Mouse (Mus musculus) midbrain, embryonic 13.5 days (tissue): ENCODE measurements around the gene Prkd2. TPM values are rescaled to one million over a fixed set of nuclear protein-coding genes. Genes with fewer than 3 reads are reported as not detected.
A peak's percentile ranks its signal among the peaks of the same experiment; 100 is the strongest.

Experiments
- ATAC-seq: fragments of 200-750 bp; cut with Nextera tagmentation; 2 replicates; pipeline ENCODE4 v1.8.0; 2017; ENCODE audit warnings: mild to moderate bottlenecking, moderate TSS enrichment, moderate library complexity
- H3K27ac ChIP-seq: fragments of 300-500 bp; sonication (generic); 2 replicates; pipeline ENCODE4 v1.5.1; 2015; ENCODE audit warnings: inconsistent platforms, mild to moderate bottlenecking, moderate library complexity
- H3K27me3 ChIP-seq: fragments of 300-500 bp; sonication (generic); 2 replicates; pipeline ENCODE4 v1.6.1; 2015; ENCODE audit warnings: mild to moderate bottlenecking, inconsistent platforms
- H3K36me3 ChIP-seq: fragments of 300-500 bp; sonication (generic); 2 replicates; pipeline ENCODE4 v1.6.1; 2015; ENCODE audit warnings: mild to moderate bottlenecking, inconsistent platforms
- H3K4me1 ChIP-seq: fragments of 300-500 bp; sonication (generic); replicated peaks from 2 replicates; pipeline ENCODE4 v1.6.1; 2015; ENCODE audit warnings: inconsistent platforms
- H3K4me2 ChIP-seq: fragments of 300-500 bp; sonication (generic); replicated peaks from 2 replicates; pipeline ENCODE4 v1.6.1; 2015; ENCODE audit warnings: moderate library complexity, mild to moderate bottlenecking, inconsistent platforms
- H3K4me3 ChIP-seq: fragments of 300-500 bp; sonication (generic); replicated peaks from 2 replicates; pipeline ENCODE4 v1.5.1; 2015; ENCODE audit warnings: mild to moderate bottlenecking, inconsistent platforms
- H3K9ac ChIP-seq: fragments of 300-500 bp; sonication (generic); replicated peaks from 2 replicates; pipeline ENCODE4 v1.6.1; 2015; ENCODE audit warnings: mild to moderate bottlenecking, inconsistent platforms
- H3K9me3 ChIP-seq: fragments of 300-500 bp; sonication (generic); 2 replicates; pipeline ENCODE4 v1.6.1; 2016; ENCODE audit warnings: mild to moderate bottlenecking, inconsistent platforms
- WGBS: fragments of 180-500 bp; shearing (Covaris S2); methylation state at CpG from one replicate; pipeline ENCODE4 v1.1.7; 2015; 5-methylcytosine and 5-hydroxymethylcytosine counted together
- polyA plus RNA-seq: library from polyadenylated mRNA; unstranded; fragments of >200 nt; fragmentation: Nextera tagmentation; extraction: Ambion mirVana; gene quantifications from 2 replicates; pipeline ENCODE4 v1.2.1, GENCODE M21; 2015

The Prkd2 gene
- polyA plus RNA-seq, 1 experiment from 2014 or later, result 6.6 TPM

DNA sequence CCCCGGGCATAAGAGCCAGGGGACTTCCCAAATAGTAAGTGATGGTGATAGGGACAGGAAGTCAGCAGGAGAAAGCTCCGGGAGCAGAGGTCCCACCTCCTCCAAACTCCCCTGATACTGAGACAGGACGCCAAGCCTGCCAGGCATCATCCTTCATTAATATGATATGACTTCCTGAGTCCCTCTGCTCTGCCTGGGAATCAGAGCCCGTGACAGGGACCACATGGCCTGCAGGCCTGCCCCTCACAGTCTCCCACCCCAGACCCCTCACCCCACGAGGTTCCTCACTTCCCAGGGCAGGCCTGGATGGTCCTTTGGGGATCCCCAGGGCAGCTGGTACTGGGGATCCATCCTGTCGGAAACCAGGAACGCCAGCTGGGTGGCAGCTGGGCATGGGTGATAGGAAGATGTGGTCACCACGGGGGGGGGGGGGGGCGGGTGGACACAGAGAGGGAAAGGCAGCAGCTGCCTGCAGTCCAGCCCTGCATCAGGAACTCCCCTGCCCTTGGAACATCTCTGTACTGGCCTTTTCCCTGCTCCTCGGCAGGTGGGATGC lies 61.5 kb downstream of the Prkd2 start:
- Histone ChIP-seq H3K4me3 (no peak overlapping the region), H3K27ac (no peak overlapping the region), H3K9me3 (no peaks in the 10 kb centered on the region), H3K4me1 (peaks cover 43% of the 10 kb centered on the region), H3K9ac (no peak overlapping the region), H3K36me3 (no peaks in the 10 kb centered on the region), H3K4me2 (no peak overlapping the region), H3K27me3 (0 out of 2 replicates have a peak, but pooled peaks cover 3% of the 10 kb centered on the region)
- ATAC-seq, result no peak
- WGBS, result 53% methylated on average over 9 of the region's 10 CpGs

DNA sequence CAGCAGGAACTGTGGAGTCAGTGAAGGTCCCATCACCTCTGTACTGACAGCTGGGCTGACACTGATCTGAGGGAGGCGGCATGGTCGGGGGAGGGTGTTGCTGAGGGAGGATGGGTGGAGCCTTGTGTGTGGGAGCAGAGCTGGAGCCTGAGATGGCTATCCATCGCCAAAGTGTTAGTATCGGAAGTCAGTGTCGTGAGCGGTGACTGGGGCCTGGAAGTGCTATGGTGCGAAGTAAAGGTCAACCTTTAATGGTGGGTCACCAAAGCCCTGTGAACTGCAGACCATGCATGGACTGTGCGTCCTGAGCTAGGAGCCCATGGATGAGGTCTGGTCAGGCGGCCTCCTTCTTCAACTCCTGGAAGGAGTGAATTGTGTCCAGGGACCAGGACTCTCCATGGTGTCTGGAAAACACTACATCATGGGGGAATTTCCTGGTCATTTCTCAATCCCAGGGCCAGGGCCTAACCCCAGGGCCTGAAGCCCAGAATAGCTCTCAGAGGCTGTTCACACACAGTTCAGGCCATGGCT lies 62.9 kb downstream of the Prkd2 start:
- Histone ChIP-seq H3K4me3 (no peak overlapping the region), H3K4me2 (no peak overlapping the region), H3K27ac (no peak overlapping the region), H3K9me3 (no peaks in the 10 kb centered on the region), H3K27me3 (0 out of 2 replicates have a peak, but pooled peaks cover 3% of the 10 kb centered on the region), H3K4me1 (peaks cover 35% of the 10 kb centered on the region), H3K9ac (no peak overlapping the region), H3K36me3 (no peaks in the 10 kb centered on the region)
- ATAC-seq, result no peak
- WGBS, result 59% methylated on average over 9 of the region's 9 CpGs

DNA sequence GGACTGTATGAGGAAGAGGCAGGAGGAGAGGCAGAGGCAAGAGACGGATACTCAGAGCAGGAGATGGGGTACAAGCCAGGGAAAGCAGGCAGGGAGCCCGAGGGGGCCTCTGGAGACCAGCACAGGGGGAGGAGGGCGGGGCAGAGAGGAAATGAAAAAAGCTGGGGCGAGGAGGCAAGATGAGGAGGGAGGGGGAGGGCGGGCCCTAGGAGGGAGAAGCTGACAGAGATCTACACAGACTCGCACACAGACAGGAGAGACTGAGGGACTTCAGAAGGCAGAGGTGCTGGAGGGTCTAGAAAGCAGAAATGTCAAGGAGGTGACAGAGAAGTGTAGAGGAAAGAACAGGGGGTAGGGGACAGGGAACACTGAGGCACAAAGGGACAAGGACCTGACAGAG lies 63.6 kb downstream of the Prkd2 start, which contains the start of gene Ptgir:
Gene Ptgir (plus strand): TSS at position 210 of the 400 bp plus-strand sequence.
- Histone ChIP-seq H3K4me1 (peaks cover 30% of the 10 kb centered on the region), H3K27me3 (0 out of 2 replicates have a peak, but pooled peaks cover 3% of the 10 kb centered on the region), H3K27ac (no peak within 1 kb of the TSS), H3K4me2 (no peak within 1 kb of the TSS), H3K4me3 (no peak within 1 kb of the TSS), H3K9me3 (no peaks in the 10 kb centered on the region), H3K9ac (peak within 1 kb of the TSS; percentile 23; the same call in 1 of the 2 replicates), H3K36me3 (no peaks in the 10 kb centered on the region)
- ATAC-seq, result peak; percentile 34; the same call in 1 of the 2 replicates
- 12% methylated on average over 5 of the region's 6 CpGs for WGBS

DNA sequence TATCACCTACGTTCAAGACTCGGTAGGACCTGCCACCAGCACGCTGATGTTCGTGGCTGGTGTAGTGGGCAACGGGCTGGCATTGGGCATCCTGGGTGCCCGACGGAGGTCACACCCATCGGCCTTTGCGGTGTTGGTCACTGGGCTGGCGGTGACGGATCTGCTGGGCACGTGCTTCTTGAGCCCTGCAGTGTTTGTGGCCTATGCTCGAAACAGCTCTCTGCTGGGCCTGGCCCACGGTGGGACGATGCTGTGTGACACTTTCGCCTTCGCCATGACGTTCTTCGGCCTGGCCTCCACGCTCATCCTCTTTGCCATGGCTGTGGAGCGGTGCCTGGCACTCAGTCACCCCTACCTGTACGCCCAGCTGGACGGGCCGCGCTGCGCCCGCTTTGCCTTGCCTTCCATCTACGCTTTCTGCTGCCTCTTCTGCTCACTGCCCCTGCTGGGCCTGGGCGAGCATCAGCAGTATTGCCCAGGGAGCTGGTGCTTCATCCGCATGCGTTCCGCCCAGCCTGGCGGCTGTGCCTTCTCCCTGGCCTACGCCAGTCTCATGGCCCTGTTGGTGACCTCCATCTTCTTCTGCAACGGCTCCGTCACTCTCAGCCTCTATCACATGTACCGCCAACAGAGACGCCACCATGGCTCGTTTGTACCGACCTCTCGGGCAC lies 64.3 kb downstream of the Prkd2 start:
- H3K9me3 ChIP-seq, result no peaks in the 10 kb centered on the region
- H3K27me3 ChIP-seq, result 0 out of 2 replicates have a peak, but pooled peaks cover 3% of the 10 kb centered on the region
- H3K4me1 ChIP-seq, result peaks cover 30% of the 10 kb centered on the region
- no peaks in the 10 kb centered on the region for H3K36me3 ChIP-seq
- H3K4me3 ChIP-seq, result no peak overlapping the region
- no peak overlapping the region for H3K9ac ChIP-seq
- H3K4me2 ChIP-seq, result no peak overlapping the region
- ATAC-seq, result no peak
- WGBS, result 92% methylated on average over 41 of the region's 41 CpGs
- no peak overlapping the region for H3K27ac ChIP-seq

DNA sequence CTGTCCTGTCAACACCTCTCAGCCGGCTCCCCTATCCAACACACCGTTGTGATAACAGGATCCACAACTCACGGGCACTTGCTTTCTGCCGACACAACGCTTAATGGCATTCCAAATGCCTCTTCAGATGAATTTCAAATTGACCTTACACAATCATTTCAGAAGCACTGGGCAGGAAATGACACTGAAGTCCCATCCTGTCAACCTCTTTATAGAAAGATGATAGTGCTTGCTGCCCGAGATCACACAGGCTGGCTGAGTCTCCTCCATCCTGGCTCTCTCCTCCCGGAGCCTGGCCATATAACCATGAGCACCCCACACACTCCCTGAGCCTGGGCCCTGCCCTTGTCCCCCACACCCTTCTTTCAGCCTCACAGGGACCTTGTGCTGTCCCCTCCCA lies 65.1 kb downstream of the Prkd2 start:
- WGBS, result 83% methylated on average over 7 of the region's 7 CpGs

DNA sequence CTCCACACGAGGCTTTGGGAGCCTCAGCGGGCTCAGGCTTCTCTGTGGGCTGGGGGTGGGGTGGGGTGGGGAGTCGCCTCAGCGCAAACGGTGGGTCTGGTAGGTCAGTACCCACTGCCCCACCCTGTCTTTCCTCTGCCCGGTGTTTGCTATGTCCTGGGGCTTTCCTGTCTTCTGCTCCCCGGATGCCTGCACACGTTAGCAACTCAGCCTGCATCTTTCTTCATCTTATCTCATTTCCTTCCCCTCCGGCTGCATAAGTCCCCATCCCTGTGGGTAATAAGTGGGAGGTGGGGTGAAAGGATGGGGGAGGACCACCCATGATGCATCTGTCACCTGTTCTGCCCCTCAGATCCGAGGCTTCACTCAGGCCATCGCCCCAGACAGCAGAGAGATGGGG lies 65.7 kb downstream of the Prkd2 start:
- WGBS, result 51% methylated on average over 11 of the region's 11 CpGs
- peaks cover 30% of the 10 kb centered on the region for H3K4me1 ChIP-seq

More for the DNA sequence above, 65.1 kb downstream of the Prkd2 start:
- Histone ChIP-seq H3K27ac (no peak overlapping the region), H3K36me3 (no peaks in the 10 kb centered on the region), H3K4me2 (no peak overlapping the region), H3K27me3 (0 out of 2 replicates have a peak, but pooled peaks cover 3% of the 10 kb centered on the region), H3K9me3 (no peaks in the 10 kb centered on the region), H3K4me3 (no peak overlapping the region), H3K9ac (no peak overlapping the region), H3K4me1 (peaks cover 30% of the 10 kb centered on the region)
- no peak for ATAC-seq

DNA sequence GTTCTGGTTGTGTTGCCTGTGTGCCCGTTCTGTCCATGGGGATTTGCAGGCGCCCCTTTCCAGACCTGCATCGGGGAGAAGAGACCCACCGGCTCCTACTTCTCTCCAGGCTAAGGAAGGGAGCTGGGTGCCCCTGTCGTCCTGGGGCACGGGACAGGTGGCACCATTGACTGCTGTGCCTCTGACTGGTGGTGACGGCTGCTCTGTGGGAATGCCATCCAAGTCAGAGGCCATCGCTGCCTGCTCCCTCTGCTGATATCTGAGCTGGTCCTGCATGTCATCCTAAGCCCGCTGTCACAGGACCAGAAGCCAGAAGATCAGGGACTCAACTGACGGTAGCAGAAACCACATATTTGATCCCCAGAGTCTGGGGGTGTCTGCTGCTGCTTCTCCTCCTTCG lies 66.2 kb downstream of the Prkd2 start:
- peaks cover 30% of the 10 kb centered on the region for H3K4me1 ChIP-seq
- ATAC-seq, result no peak
- 0 out of 2 replicates have a peak overlapping the region, but pooled peaks have one; percentile 11 for H3K9ac ChIP-seq
- H3K27ac ChIP-seq, result no peak overlapping the region
- H3K27me3 ChIP-seq, result 0 out of 2 replicates have a peak, but pooled peaks cover 3% of the 10 kb centered on the region
- 66% methylated on average over 11 of the region's 11 CpGs for WGBS
- 0 out of 2 replicates have a peak, but pooled peaks cover 5% of the 10 kb centered on the region for H3K36me3 ChIP-seq
- H3K9me3 ChIP-seq, result no peaks in the 10 kb centered on the region
- H3K4me3 ChIP-seq, result no peak overlapping the region
- no peak overlapping the region for H3K4me2 ChIP-seq

More for the DNA sequence above, 65.7 kb downstream of the Prkd2 start:
- no peak overlapping the region for H3K27ac ChIP-seq
- H3K9ac ChIP-seq, result 0 out of 2 replicates have a peak overlapping the region, but pooled peaks have one; percentile 11
- no peak for ATAC-seq
- H3K27me3 ChIP-seq, result 0 out of 2 replicates have a peak, but pooled peaks cover 3% of the 10 kb centered on the region
- 0 out of 2 replicates have a peak, but pooled peaks cover 4% of the 10 kb centered on the region for H3K36me3 ChIP-seq
- no peaks in the 10 kb centered on the region for H3K9me3 ChIP-seq
- H3K4me3 ChIP-seq, result no peak overlapping the region
- no peak overlapping the region for H3K4me2 ChIP-seq

DNA sequence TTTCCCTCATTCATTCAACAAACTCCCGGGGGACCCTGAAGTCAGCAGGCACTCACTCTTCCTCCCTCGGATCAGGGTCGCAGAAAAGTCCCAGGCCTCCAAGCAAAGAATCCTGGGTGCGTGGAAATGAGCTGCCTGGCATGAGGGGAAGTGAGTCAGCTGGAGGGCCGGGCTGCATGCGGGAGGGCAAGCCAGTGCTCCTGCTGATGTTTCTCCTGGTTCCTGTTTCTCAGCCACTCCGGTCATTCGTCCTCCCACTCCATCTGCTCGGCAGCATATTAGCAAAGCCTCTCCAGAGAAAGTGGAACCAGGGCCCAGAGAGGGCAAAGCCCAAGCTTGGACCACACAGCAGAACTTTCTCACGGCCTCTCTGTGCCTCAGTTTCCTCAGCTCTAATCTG lies 67.2 kb downstream of the Prkd2 start:
- Histone ChIP-seq H3K27me3 (0 out of 2 replicates have a peak, but pooled peaks cover 3% of the 10 kb centered on the region), H3K27ac (no peak overlapping the region), H3K9ac (no peak overlapping the region), H3K4me3 (no peak overlapping the region), H3K4me2 (no peak overlapping the region), H3K4me1 (peaks cover 28% of the 10 kb centered on the region), H3K9me3 (no peaks in the 10 kb centered on the region), H3K36me3 (peaks cover 12% of the 10 kb centered on the region)
- no peak for ATAC-seq
- 64% methylated on average over 10 of the region's 10 CpGs for WGBS

DNA sequence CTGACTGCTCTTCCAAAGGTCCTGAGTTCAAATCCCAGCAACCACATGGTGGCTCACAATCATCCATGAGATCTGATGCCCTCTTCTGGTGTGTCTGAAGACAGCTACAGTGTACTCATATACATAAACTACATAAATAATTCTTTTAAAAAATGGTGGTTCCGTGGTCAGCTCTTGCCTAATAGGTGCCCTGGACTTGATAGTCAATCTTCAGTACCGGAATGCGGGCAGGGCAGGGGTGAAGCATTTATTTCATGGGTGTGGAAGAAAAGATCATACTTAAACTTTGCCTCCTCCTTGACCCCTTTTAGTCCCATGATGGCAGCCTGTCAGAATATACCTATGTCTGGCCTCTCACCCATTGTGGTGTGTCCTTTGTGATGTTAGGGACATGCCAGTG lies 69.2 kb downstream of the Prkd2 start:
- 95% methylated on average over 3 of the region's 3 CpGs for WGBS
- Histone ChIP-seq H3K9me3 (no peaks in the 10 kb centered on the region), H3K36me3 (peaks cover 32% of the 10 kb centered on the region), H3K4me3 (no peak overlapping the region), H3K27ac (no peak overlapping the region), H3K27me3 (0 out of 2 replicates have a peak, but pooled peaks cover 3% of the 10 kb centered on the region), H3K4me1 (peaks cover 12% of the 10 kb centered on the region), H3K9ac (no peak overlapping the region), H3K4me2 (no peak overlapping the region)
- ATAC-seq, result no peak

DNA sequence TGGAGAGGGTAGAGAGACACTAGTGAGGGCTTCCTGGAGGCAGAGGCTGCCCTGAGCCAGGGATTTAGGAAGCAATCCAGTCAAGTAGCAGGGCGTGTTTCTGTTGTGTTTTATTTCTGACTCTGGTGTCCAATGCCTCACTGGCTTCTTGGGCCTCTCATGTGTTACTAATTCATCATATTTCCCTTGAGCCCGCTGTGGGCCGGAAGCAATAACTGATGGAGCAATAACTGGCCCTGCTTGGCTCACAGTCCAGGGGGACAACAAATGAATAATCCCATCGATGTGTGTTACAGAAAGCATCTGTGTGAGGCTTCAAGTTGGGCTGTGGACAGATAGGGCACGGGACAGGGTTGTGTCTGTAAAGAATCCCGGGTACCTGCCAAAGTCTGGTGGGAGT lies 69.7 kb downstream of the Prkd2 start:
- Histone ChIP-seq H3K9ac (0 out of 2 replicates have a peak overlapping the region, but pooled peaks have one; percentile 14), H3K4me2 (no peak overlapping the region), H3K36me3 (peaks cover 37% of the 10 kb centered on the region), H3K27ac (no peak overlapping the region), H3K4me1 (peaks cover 8% of the 10 kb centered on the region), H3K27me3 (0 out of 2 replicates have a peak, but pooled peaks cover 3% of the 10 kb centered on the region), H3K4me3 (no peak overlapping the region), H3K9me3 (no peaks in the 10 kb centered on the region)
- 65% methylated on average over 6 of the region's 6 CpGs for WGBS
- no peak for ATAC-seq

DNA sequence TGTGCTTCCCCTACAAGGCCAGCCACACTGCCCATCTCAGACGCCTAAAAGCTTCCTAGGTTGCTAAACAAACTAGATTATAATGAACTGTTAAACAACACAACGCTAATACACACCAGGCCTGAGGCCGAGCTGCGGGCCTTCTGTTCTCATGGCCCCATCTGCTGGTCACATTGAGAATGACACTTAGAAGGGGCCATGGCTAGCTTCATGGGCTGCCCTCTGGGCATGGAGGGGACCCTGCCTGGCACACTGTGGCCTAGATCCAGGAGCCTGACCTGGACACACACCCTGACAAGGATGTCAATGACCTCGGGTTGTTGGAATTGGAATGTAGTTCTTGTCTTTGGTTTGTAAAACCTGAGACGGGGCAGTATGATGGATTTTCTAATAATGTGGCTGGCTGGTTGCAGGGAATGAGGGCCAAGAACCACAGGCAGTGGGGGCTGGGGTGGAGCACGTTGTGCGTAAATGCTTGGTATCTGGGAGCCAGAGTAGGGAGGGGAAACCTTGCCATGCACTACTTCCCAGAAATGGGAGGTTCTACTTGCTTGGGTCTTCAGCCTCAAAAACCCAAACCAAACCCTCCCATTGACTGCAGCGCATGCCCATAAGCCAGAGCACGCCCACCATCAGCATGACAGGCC lies 71.2 kb downstream of the Prkd2 start:
- H3K4me1 ChIP-seq, result peaks cover 17% of the 10 kb centered on the region
- H3K4me3 ChIP-seq, result no peak overlapping the region
- H3K27ac ChIP-seq, result no peak overlapping the region
- WGBS, result 41% methylated on average over 10 of the region's 10 CpGs
- H3K36me3 ChIP-seq, result peaks cover 52% of the 10 kb centered on the region
- H3K9me3 ChIP-seq, result no peaks in the 10 kb centered on the region
- H3K9ac ChIP-seq, result no peak overlapping the region
- peak; percentile 69 for ATAC-seq
- 0 out of 2 replicates have a peak, but pooled peaks cover under 1% of the 10 kb centered on the region for H3K27me3 ChIP-seq
- H3K4me2 ChIP-seq, result no peak overlapping the region
